Mouse (Mus musculus) erythroblast, embryonic 14.5 days (primary cell): ENCODE measurements around the gene E130309D02Rik. TPM values are rescaled to one million over a fixed set of nuclear protein-coding genes. Genes with fewer than 3 reads are reported as not detected.

Experiments
- H3K27me3 ChIP-seq: 2 replicates; pipeline ENCODE4 v1.6.1; 2012; ENCODE audit warnings: inconsistent platforms; ENCODE audit not compliant: control insufficient read depth
- H3K36me3 ChIP-seq: 2 replicates; pipeline ENCODE4 v1.6.1; 2012; ENCODE audit warnings: mild to moderate bottlenecking, inconsistent platforms; ENCODE audit not compliant: control insufficient read depth
- H3K4me1 ChIP-seq: 2 replicates; pipeline ENCODE4 v1.6.1; 2012; ENCODE audit warnings: inconsistent platforms; ENCODE audit not compliant: control insufficient read depth
- H3K4me3 ChIP-seq: replicated peaks from 2 replicates; pipeline ENCODE3; 2012; ENCODE audit warnings: moderate library complexity, mild to moderate bottlenecking, inconsistent platforms
- H3K9me3 ChIP-seq: 2 replicates; pipeline ENCODE4 v1.6.1; 2012; ENCODE audit warnings: low read length, inconsistent platforms, mixed read lengths; ENCODE audit not compliant: control insufficient read depth
- GATA1 ChIP-seq: IDR thresholded peaks from 2 replicates; pipeline ENCODE4 v1.6.1; 2012; ENCODE audit warnings: low read length, inconsistent platforms, mixed read lengths
- TAL1 ChIP-seq: IDR thresholded peaks from 3 replicates; pipeline ENCODE4 v1.6.1; 2012; ENCODE audit warnings: low read length, inconsistent platforms, mixed read lengths
- polyA plus RNA-seq: library from polyadenylated mRNA; stranded (reverse); fragments of >175 nt; gene quantifications from 2 replicates; pipeline ENCODE4 v1.2.3, GENCODE M21; 2012

E130309D02Rik gene
- polyA plus RNA-seq, 1 experiment = 10.0 TPM

DNA sequence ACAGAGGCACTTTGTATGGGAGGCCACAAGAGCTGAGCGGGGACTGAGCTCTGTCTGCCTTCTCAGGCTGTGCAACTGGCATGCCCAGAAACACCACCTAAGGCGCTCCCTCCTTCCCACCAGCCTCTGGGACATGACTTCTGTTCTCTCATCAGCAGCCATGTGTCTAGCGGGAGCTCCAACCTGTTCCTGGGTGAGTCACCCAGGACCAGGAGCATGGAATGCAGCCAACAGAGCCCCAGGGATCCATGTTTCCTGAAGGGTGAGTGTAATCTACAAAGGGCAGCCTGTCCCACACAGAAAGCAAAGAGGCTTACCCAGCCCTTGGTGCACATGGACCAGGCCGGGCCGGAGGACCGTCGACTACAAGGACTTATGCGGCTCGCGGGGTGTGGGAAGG lies 50.5 kb downstream of the E130309D02Rik start:
- H3K9me3 ChIP-seq = no peaks in the 10 kb centered on the region
- H3K4me3 ChIP-seq = no peak overlapping the region
- peaks cover 2% of the 10 kb centered on the region; the same call in 1 of the 2 replicates for H3K36me3 ChIP-seq
- TF ChIP-seq TAL1 (no peak), GATA1 (no peak)
- peaks cover 17% of the 10 kb centered on the region for H3K27me3 ChIP-seq
- peaks cover 5% of the 10 kb centered on the region for H3K4me1 ChIP-seq

DNA sequence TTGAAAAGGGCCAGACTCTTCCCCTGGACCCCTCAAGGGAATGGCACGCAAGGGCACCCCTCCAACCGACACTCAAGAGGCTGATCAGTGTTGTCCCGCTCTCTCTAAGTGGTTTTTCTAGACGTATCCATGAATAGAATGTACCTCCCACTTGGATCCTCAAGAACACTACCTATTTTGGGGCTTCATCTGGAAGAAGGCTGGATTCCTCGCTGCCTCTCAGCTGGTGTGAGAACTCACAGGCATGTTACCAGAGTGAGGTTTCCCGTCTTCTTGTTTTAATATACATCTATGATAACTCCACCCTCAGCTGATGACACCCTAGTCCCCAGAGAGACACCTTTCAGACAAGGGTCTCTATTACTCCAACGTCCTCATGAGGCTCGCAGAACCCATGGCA lies 53.5 kb downstream of the E130309D02Rik start:
- Histone ChIP-seq H3K4me3 (no peak overlapping the region), H3K27me3 (peaks cover 14% of the 10 kb centered on the region), H3K9me3 (no peaks in the 10 kb centered on the region), H3K36me3 (peaks cover 2% of the 10 kb centered on the region; the same call in 1 of the 2 replicates), H3K4me1 (no peaks in the 10 kb centered on the region)
- no peak for TF ChIP-seq GATA1
- no peak for TF ChIP-seq TAL1

DNA sequence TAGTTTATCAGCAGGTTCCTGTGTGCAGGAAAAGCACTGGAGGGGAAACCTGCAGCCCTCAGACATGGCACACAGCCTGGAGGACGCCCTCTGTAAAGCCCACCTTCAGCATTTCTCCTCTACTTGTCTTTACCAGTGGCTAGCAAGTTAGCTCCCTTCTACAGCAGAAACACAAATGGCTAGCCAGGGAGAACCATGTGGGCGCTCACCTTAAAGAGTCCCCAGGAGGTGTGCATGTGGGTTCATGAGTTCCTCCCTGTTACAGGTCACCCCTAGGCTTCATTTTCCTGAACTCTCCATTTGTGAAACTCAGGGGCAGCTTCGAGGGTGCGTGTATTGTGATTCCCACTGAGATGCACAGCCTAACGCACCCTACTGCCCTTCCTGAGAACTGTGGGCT lies 59.4 kb downstream of the E130309D02Rik start:
- TF ChIP-seq GATA1 (no peak), TAL1 (no peak)
- H3K4me1 ChIP-seq = peaks cover 2% of the 10 kb centered on the region; the same call in 1 of the 2 replicates
- peaks cover 72% of the 10 kb centered on the region for H3K27me3 ChIP-seq
- H3K4me3 ChIP-seq = no peak overlapping the region
- H3K36me3 ChIP-seq = no peaks in the 10 kb centered on the region; the same call in 1 of the 2 replicates
- peaks cover 15% of the 10 kb centered on the region; the same call in 1 of the 2 replicates for H3K9me3 ChIP-seq

DNA sequence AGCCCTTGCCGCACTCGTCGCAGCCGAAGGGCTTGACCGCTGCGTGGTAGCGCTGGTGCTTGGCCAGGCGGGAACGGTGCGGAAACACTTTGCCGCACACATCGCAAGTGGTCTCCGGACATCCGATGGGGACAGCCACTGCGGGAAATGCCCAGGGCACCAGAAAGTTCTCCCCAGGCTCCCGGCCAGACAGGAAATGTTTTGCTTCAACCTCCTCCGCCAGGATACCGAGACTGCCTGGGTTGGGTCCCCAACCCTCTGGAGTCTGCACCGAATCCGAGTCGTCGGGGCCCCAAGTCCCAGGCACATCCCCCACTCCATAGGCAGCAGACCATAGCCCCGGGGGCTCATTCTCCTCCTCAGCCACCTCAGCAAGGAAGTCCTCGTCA lies 60.0 kb downstream of the E130309D02Rik start:
- Histone ChIP-seq H3K36me3 (no peaks in the 10 kb centered on the region; the same call in 1 of the 2 replicates), H3K9me3 (peaks cover 15% of the 10 kb centered on the region; the same call in 1 of the 2 replicates), H3K27me3 (peaks cover 72% of the 10 kb centered on the region), H3K4me1 (peaks cover 2% of the 10 kb centered on the region; the same call in 1 of the 2 replicates), H3K4me3 (no peak overlapping the region)
- no peak for TF ChIP-seq TAL1
- no peak for TF ChIP-seq GATA1

DNA sequence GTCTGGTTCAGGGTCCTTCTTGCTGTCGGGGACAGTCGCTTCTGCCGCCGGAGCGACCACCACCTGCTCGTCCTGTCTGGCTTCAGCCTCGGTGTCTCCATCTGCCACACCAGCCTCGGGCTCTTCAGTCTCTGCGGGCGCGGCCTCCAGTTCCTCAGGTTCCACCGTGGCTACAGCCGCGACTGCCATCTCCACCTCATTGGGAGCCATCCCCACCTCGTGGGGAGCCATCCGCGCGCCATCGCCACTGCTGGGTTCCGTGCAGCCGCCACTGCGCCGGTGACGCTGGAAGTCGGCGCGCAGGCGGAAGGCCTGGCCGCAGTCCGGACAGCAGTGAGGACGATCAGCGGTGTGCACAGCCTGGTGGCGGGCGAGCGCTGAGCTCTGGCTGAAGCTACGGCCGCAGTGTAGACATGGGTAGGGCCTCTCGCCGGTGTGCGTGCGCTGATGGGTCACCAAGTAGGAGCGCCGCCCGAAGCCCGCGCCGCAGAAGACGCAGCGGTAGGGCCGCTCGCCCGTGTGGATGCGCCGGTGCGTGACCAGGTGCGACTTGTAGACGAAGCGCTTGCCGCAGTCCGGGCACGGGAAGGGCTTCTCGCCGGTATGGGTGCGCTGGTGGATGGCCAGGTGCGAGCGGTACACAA lies 60.6 kb downstream of the E130309D02Rik start:
- Histone ChIP-seq H3K36me3 (no peaks in the 10 kb centered on the region; the same call in 1 of the 2 replicates), H3K9me3 (peaks cover 15% of the 10 kb centered on the region; the same call in 1 of the 2 replicates)

DNA sequence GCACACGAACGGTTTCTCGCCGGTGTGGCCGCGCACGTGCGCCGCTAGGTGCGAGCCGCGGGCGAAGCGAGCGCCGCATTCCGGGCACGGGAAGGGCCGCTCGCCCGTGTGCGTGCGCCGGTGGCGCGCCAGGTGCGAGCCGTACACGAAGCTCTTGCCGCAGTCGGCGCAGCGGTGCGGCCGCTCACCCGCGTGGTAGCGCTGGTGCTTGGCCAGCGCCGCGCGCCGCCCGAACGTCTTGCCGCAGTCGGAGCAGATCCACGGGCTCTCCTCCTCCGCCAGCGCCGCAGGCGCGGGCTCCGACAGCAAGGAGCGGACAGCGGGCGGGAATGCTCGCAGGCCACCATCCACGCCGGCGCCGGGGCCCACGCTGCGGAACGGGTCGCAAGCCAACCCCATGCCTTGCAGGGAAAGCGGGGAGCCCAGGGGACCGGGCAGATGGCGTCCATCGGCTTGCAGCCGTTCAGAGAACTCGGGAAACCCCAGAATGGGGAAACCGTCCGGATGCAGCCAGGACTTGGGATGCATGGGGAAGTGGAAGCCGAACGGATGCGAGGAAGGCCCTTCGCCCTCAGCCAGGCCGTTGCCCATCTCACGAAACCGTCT lies 61.2 kb downstream of the E130309D02Rik start:
- TF ChIP-seq TAL1 (no peak), GATA1 (no peak)
- Histone ChIP-seq H3K36me3 (no peaks in the 10 kb centered on the region), H3K27me3 (peaks cover 72% of the 10 kb centered on the region), H3K9me3 (peaks cover 15% of the 10 kb centered on the region; the same call in 1 of the 2 replicates), H3K4me3 (no peak overlapping the region), H3K4me1 (peaks cover 2% of the 10 kb centered on the region; the same call in 1 of the 2 replicates)

More for the DNA sequence above, 60.6 kb downstream of the E130309D02Rik start:
- no peak for TF ChIP-seq GATA1
- TF ChIP-seq TAL1 = no peak
- H3K4me3 ChIP-seq = no peak overlapping the region
- H3K4me1 ChIP-seq = peaks cover 2% of the 10 kb centered on the region; the same call in 1 of the 2 replicates
- peaks cover 72% of the 10 kb centered on the region for H3K27me3 ChIP-seq

DNA sequence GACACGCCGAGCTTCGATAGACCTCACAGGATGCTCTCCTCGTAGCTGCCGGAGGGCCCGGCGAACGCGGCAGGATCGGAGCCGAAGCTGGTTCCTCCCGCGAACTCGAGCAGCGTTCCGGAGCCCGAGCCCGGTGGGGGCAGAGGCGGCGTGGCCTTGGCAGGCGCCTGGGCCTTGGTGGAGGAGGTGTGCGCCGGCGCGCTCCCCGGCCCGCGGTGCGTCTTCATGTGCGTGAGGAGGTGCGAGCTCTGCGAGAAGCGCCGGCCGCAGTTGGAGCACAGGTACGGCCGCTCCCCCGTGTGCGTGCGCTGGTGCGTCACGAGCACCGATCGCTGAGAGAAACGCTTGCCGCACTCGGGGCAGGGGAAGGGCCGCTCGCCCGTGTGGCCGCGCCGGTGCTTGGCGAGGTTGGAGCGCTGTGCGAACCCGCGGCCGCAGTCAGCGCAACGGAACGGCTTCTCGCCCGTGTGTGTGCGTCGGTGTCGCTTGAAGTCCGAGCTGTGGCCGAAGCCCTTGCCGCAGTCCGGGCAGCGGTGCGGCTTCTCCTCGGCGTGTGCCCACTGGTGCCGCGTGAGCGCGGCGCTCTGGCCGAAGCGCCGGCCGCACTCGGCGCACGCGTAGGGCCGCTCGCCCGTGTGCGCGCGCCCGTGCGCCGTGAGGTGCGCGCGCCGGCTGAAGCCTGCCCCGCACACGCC lies 61.8 kb downstream of the E130309D02Rik start:
- no peaks in the 10 kb centered on the region; the same call in 1 of the 2 replicates for H3K36me3 ChIP-seq
- no peak for TF ChIP-seq GATA1
- no peak for TF ChIP-seq TAL1
- H3K27me3 ChIP-seq = peaks cover 72% of the 10 kb centered on the region
- H3K9me3 ChIP-seq = peaks cover 15% of the 10 kb centered on the region; the same call in 1 of the 2 replicates
- H3K4me3 ChIP-seq = no peak overlapping the region
- peaks cover 2% of the 10 kb centered on the region; the same call in 1 of the 2 replicates for H3K4me1 ChIP-seq

DNA sequence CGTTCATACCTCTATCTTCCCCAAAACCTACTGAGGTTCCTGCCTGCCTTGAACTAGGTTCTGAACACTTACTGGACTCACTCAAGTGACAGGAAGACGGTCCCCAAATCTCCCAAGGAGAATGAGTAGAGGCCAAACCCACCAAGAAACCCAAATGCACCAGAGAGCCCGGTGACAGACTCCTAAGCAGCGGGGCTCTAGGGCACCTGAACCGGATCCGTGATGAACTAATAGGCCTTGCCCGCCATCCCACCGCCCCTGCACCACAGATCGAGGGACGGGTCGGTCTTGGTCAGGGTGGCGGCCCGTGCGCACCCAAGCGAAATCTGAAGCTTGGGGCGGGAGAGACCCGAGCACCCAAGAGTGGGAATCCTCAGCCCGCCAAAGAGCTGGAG lies 62.4 kb downstream of the E130309D02Rik start:
- Histone ChIP-seq H3K4me1 (peaks cover 2% of the 10 kb centered on the region; the same call in 1 of the 2 replicates), H3K27me3 (peaks cover 69% of the 10 kb centered on the region), H3K9me3 (peaks cover 15% of the 10 kb centered on the region; the same call in 1 of the 2 replicates), H3K4me3 (no peak overlapping the region), H3K36me3 (peaks cover 5% of the 10 kb centered on the region)
- TF ChIP-seq GATA1 = no peak
- no peak for TF ChIP-seq TAL1
